Mouse (Mus musculus): Measurements from ENCODE around the gene Phyhd1.
A peak's percentile ranks its signal among the peaks of the same experiment; 100 is the strongest.

The Phyhd1 gene

DNA sequence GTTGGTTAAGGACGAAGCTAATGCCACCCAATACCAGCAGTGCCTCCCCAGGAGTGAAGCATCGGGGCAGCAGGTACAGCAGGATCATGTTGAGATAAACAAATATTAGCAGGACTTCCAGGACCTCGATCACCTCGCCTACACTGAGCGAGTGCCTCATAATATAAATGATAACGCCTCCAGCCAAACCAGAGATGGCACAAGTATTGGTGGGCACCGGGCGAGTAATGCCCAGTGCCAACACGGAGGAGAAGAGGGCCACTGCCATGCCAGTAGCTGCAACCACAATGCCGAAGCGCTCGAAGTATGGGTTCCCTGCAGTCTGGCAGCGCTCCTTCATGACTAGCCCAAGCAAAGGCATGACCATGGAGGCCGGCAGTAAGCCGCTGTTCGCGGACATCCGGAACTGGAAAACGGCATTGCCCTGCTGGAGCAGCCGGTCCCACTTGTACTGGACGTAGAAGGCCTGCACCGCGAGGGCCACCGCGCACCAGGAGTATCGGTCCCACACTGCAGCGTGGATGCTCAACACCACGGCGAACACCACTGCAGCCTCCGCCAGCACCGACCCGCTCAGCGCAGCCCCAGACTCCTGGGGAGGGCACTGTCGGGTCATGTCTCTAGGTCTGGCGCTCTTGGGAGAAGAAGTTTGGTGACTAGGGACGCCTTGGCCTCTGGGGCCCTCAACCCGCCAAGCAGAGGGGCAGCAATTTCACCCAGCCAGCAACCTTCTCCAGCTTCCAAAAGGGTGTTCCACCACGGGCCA, 19.6 kb downstream of the Phyhd1 start:
- peak; percentile 38 to 42 for DNase-seq (ENCODE audit: low spot score in 2 of 2)

DNA sequence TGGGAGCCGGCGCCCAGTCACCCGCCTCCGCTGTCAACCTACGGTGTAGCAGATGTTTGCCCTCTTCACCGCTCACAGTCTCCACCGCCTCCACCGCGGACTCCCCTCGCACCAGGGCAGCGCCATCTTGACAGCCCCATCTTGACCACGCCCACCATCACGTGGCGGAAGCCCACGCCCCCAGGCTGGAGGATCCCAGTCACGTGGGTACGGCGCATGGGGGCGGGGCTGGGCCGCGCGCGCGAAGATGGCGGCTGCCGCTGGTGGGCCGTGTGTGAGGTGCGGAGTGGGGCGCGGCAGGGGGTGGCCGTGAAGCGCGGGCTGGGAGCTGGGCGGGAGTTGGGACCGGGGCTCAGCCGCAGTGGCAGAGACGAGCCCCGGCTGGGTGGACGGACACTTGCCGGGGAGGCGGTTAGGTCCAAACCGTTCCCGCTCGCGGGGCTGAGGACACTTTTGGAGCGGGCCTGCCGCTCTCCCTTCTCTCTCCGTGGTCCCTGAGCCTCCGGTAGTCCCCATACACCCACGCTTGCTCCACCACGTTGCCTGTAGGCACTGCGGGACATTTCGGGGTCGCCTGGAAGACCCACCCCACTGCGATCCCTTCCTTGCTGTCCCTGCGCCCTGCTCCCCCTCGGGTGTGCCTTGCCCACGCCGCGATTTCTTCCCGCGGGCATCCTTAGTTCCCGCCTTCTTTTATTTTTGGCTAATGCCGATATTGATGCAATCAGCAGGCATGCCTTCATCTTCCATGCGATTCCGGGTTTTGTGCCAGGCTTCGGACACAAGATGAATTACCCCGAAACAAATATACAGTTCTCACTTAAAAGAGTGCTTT, 20.4 kb downstream of the Phyhd1 start, which contains the start of the genes Dolk and Nup188:
Gene Dolk, minus strand, starts transcription at position 143 of the 835 bp plus-strand sequence.
Gene Nup188, plus strand, starts transcription at position 206 of the 835 bp plus-strand sequence.
- peak; percentile 97 to 99 for DNase-seq (ENCODE audit: low spot score in 2 of 2)

DNA sequence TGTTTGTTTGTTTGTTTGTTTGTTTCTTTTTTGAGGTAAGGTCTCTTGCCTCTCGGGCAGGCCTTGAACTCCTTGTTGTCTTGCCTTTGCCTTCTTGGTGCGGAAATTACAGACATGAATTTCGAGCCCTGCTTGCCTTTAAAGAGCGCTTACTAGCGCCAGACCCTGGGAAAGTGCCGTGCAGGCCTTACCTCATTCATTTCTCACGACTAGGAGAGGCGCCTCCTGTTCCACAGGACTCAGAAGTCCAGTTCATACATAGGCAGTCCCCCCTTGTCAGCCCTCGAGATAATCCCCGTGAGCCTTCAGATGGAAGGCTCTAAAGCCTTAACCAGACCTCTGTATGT, 21.0 kb downstream of the Phyhd1 start:
- no peak for DNase-seq (ENCODE audit: low spot score in 2 of 2)

DNA sequence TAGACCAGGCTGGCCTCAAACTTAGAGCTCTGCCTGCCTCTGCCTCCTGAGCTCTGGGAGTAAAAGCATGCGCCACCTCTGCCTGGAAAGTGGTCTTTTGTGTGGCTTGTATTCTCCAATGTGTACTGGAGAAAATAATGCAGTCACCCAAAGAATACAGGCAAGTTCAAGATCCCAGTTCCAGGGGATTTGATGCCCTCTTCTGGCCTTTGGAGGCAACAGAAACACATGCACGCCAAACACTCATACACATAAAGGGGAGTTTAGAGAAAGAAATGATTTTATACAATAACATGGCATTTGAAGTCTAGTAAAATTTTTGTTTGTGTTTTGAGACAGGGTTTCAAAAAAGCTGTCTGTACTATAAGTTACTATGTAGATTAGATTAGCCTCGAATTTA, 33.5 kb downstream of the Phyhd1 start:
- no peak for DNase-seq (ENCODE audit: low spot score in 2 of 2)

DNA sequence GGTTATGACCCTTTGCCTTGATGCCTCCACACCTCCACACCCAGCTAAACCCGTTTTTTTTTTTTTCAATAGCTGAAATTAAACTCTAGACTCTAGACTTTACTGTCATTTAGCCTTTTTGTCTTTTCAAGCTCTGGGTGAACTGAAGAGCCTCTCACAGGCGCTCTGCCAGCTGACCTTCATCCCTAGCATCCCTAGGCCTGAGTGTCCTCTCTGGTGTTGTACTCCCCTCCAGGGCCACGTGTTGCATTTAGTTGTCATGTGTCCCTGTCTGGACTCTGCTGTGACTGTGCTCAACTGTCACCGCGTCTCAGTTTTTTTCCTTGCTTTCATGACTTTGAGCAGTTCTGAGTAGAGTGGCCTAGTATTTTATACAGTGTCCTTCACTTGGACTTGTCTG, 34.0 kb downstream of the Phyhd1 start:
- no peak for DNase-seq (ENCODE audit: low spot score in 2 of 2)

DNA sequence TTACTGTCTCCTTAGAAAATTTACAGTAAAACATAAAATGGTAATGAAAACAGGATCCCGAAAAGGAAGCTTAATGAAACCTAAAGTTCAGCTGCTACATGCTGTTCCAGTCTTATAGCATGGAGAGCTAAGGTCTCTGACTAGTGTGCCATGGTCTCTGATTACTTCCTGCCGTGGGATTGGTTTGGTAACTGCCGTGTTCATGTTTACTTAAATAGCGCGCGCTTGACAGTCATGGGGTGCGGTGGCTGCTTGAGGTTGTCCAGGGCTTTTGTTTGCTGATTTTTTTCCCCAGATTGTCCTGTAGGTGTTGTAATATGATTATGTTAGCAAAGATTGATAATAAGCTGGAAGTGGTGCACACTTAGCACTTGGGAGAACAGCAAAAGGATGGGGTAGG, 40.1 kb downstream of the Phyhd1 start:
- DNase-seq (ENCODE audit: low spot score in 2 of 2) = no peak

DNA sequence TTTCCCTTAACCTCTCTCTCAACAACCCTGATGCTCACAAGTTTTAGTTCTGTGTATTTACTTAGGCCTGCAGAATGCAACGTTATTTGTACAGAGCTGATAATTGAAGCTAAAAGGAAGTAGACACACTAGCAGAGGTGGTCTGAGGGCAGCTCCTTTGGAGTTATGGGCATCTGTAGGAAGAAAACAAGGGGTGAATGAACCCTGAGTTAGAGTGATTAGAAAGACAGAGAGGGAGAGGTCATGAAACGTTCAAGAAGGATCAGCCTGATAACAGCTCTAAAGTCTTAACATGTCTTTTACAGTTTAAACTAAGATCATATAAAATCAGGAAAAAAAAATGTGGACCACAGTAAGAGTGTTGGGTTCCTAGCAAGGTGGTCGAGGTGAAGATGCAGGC, 43.3 kb downstream of the Phyhd1 start:
- no peak for DNase-seq (ENCODE audit: low spot score in 2 of 2)

DNA sequence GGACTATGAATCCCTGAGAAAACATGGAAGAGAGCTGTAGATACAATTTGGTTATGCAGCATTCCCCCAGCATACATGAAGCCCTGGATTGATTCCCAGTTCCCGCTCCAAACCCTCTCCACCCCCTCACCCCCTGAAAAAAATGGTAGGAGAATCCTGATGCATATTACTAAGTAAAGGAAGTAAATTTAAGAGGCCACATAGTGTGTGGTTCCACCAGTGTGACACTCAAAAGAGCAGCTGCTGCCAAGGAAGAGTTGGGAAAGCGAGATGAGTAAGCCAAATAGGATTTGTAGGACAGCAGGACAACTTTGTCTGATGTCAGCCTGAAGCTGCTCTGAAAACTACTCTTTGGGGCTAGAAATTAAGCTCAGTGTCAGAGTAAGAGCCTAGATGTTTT, 45.5 kb downstream of the Phyhd1 start:
- DNase-seq (ENCODE audit: low spot score in 2 of 2) = no peak

DNA sequence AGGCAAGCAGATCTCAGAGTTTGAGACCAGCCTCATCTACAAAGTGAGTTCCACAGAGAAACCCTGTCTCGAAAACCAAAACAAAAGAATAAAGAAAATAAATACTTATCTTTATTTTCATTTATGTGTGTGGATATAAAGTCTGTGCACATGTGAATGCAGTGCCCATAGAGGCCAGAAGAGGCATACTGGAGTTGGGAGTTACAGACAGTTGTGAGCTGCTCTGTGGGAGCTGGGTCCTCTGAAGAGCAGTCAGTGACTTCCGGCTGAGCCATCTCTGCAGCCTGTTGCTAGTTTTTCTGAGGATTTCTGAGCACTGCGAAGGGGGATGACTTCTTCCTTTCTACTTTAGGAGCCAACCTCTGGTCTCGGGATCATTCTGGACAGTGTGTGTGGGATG, 50.1 kb downstream of the Phyhd1 start:
- no peak for DNase-seq (ENCODE audit: low spot score in 2 of 2)

DNA sequence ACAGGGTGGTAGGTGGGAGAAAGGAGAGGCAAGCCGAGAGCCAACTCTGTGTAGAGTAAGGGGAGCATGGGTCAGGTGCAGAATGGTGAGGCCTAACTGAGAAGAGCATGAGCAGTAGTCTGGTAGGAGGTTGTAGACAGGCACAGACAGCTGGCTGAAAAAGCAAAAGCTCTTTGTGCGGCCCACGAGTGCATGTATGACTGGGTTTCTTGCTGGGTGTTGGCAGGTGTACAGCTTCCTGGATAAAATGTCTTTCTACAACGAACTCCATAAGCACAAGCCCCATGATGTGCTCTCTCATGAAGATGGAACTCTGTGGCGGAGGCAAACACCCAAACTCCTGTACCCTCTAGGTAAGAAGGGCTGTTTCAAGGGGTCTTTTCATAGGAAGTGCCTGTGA, 51.0 kb downstream of the Phyhd1 start:
- DNase-seq (ENCODE audit: low spot score in 2 of 2) = no peak

DNA sequence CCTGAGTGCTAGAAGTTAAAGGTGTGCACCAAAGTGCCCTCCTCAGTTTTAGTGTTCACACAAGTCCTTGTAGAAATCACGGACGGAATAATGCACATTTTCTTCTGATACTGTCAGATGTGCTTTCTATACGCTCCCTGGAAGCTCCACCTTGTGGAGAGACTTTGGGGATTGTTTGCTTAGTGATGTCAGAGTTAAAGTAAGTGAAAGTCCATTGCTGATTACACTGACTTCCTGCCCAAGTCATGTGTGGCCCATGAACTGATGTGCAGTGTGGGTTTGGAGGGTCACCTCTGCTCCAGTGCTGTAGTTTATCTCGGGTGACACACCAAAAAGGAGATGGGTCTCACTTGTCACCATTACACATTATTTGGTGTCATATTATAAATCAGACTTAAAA, 53.3 kb downstream of the Phyhd1 start:
- no peak for DNase-seq (ENCODE audit: low spot score in 2 of 2)

DNA sequence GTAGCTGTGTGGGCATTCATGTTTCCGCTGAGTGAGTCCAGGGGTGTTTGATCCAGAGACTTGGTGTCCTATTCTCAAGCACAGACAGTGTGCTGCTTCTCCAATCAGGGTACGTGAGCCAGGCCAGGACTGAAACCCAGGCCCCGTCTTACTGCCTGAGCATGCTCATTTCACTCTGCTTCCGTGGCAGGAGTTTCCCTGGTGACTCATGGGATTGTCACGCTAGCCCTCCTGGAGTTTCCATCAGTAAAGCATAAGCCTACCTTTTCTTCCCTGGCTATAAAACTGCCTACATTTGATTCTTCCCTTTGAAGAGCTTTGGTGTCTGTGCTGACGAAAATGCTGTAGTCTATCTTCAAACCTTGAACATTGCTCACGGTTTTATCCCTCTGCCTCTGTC, 57.1 kb downstream of the Phyhd1 start:
- no peak for DNase-seq (ENCODE audit: low spot score in 2 of 2)

DNA sequence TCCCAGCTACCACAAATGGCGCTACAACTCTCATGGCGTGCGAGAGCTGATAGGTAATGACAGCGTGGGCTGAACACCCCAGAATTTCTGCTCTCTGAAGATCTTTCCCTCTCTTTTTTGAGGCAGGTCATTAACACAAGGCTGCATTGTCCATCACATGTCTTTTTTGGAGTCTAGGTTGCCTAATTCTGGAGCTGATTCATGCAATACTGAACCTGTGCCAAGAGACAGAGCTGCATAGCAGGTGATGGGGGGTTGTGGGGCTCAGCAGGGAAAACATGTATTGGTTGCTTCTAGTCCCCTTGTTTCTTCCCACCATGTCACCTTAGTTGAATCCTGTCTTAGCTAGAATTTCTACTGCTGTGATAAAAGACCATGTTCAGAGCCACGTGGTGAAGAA, 59.3 kb downstream of the Phyhd1 start:
- DNase-seq (ENCODE audit: low spot score in 2 of 2) = no peak

DNA sequence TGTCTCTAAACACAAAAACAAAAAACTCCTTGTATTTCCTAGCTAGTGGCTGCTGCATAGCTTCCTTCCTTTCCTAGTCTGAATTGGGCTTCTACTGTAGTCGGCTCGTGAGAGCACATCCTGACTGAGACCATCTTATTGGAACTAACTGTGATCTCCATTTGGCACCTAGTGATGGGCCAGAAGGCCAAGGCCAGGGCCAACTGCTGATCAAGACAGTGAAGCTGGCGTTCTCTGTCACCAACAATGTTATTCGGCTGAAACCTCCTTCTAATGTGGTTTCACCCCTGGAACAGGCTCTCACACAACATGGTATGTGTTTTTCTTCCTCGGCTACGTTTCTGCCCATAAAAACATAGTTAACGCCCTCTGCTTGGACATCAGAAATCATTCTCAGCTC, 61.3 kb downstream of the Phyhd1 start:
- no peak for DNase-seq (ENCODE audit: low spot score in 2 of 2)

DNA sequence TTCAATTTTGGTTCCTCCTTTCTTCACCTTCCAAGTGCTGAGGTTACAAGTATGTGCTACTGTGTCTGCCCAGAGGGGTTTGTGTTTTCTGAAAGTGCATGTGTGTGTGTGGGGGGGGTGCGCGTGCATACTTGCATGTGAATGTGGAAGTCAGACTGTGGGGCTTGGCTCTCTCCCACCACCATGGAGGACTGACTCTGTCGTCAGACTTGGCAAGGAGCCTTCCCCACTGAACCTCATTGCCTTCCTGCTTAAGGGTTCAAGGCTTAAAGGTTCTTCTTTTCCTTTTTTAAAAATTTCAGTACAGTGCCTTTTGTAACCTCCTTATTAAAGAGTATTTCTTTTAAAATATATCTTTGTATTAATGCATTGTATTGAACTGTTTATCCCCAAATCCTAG, 62.8 kb downstream of the Phyhd1 start:
- DNase-seq (ENCODE audit: low spot score in 2 of 2) = no peak
